Mouse (Mus musculus) embryonic facial prominence, embryonic 11.5 days (tissue): ENCODE measurements around the gene Pskh1. TPM values are rescaled to one million over a fixed set of nuclear protein-coding genes. Genes with fewer than 3 reads are reported as not detected.
A peak's percentile ranks its signal among the peaks of the same experiment; 100 is the strongest.

Experiments used
- ATAC-seq: fragments of 200-750 bp; cut with Nextera tagmentation; replicated peaks from 2 replicates; pipeline ENCODE4 v1.8.0; 2017; ENCODE audit warnings: low read depth; ENCODE audit not compliant: insufficient number of reproducible peaks, low FRiP score, low TSS enrichment
- DNase-seq: peaks from one replicate; pipeline ENCODE4 v3.0.0-alpha.2; 2015; ENCODE audit warnings: low spot score
- H3K27ac ChIP-seq: fragments of 300-500 bp; sonication (generic); replicated peaks from 2 replicates; pipeline ENCODE4 v1.5.1; 2014; ENCODE audit warnings: mild to moderate bottlenecking, low read depth, low read length, control low read depth
- H3K27me3 ChIP-seq: fragments of 300-500 bp; sonication (generic); 2 replicates; pipeline ENCODE4 v1.6.1; 2014; ENCODE audit warnings: mild to moderate bottlenecking, low read length, moderate library complexity, mixed read lengths; ENCODE audit not compliant: control insufficient read depth, insufficient read depth
- H3K36me3 ChIP-seq: fragments of 300-500 bp; sonication (generic); replicated peaks from 2 replicates; pipeline ENCODE4 v1.6.1; 2014; ENCODE audit warnings: low read depth, mild to moderate bottlenecking, low read length, moderate library complexity, mixed read lengths; ENCODE audit not compliant: control insufficient read depth, insufficient read depth
- H3K4me1 ChIP-seq: fragments of 300-500 bp; sonication (generic); 2 replicates; pipeline ENCODE4 v1.6.1; 2014; ENCODE audit warnings: low read length, mixed read lengths; ENCODE audit not compliant: control insufficient read depth, insufficient read depth
- H3K4me2 ChIP-seq: fragments of 300-500 bp; sonication (generic); 2 replicates; pipeline ENCODE4 v1.6.1; 2014; ENCODE audit warnings: low read depth, mild to moderate bottlenecking, control low read depth, low read length, moderate library complexity
- H3K4me3 ChIP-seq: fragments of 300-500 bp; sonication (generic); 2 replicates; pipeline ENCODE4 v1.5.1; 2014; ENCODE audit warnings: low read depth, low read length, control low read depth
- H3K9ac ChIP-seq: fragments of 300-500 bp; sonication (generic); replicated peaks from 2 replicates; pipeline ENCODE4 v1.6.1; 2014; ENCODE audit warnings: mild to moderate bottlenecking, control low read depth, low read length
- H3K9me3 ChIP-seq: fragments of 300-500 bp; sonication (generic); replicated peaks from 2 replicates; pipeline ENCODE4 v1.6.1; 2016; ENCODE audit warnings: mild to moderate bottlenecking, low read length, inconsistent platforms, mixed read lengths; ENCODE audit not compliant: control insufficient read depth
- WGBS: fragments of 180-500 bp; shearing (Covaris S2); extraction: QIAGEN DNeasy Blood & Tissue Kit; methylation state at CpG from one replicate; pipeline ENCODE4 v1.1.7; 2014; 5-methylcytosine and 5-hydroxymethylcytosine counted together
- polyA plus RNA-seq: library from polyadenylated mRNA; unstranded; fragments of >200 nt; fragmentation: Nextera tagmentation; extraction: Ambion mirVana; gene quantifications from 2 replicates; pipeline ENCODE4 v1.2.1, GENCODE M21; 2014

Gene Pskh1
- polyA plus RNA-seq, 1 experiment from 2014 or later: 16.8 TPM

GRCm38 (mm10) chr8:105935863-105936603 lies 35.8 kb downstream of the Pskh1 start:
- no peaks in the 10 kb centered on the region for H3K27me3 ChIP-seq
- no peak overlapping the region for H3K27ac ChIP-seq

GRCm38 (mm10) chr8:105936866-105937475 lies 36.7 kb downstream of the Pskh1 start:
- peak; percentile 85 for ATAC-seq
- H3K4me3 ChIP-seq: peak overlapping the region; percentile 77
- H3K27me3 ChIP-seq: no peaks in the 10 kb centered on the region
- H3K9me3 ChIP-seq: no peaks in the 10 kb centered on the region
- under 1% methylated on average over 30 of the region's 30 CpGs for WGBS
- no peaks in the 10 kb centered on the region for H3K36me3 ChIP-seq
- H3K27ac ChIP-seq: peak overlapping the region; percentile 44; the same call in 1 of the 2 replicates
- DNase-seq: peak; percentile 93
- peak overlapping the region; percentile 72 for H3K4me2 ChIP-seq
- H3K4me1 ChIP-seq: no peaks in the 10 kb centered on the region; the same call in 1 of the 2 replicates
- peak overlapping the region; percentile 69 for H3K9ac ChIP-seq

More at GRCm38 (mm10) chr8:105935863-105936603, 35.8 kb downstream of the Pskh1 start:
- H3K9me3 ChIP-seq: no peaks in the 10 kb centered on the region
- peak overlapping the region; percentile 69 for H3K9ac ChIP-seq
- 27% methylated on average over 7 of the region's 7 CpGs for WGBS
- peak overlapping the region; percentile 72 for H3K4me2 ChIP-seq
- DNase-seq: no peak
- H3K36me3 ChIP-seq: no peaks in the 10 kb centered on the region
- peak overlapping the region; percentile 77 for H3K4me3 ChIP-seq
- H3K4me1 ChIP-seq: no peaks in the 10 kb centered on the region; the same call in 1 of the 2 replicates
- no peak for ATAC-seq

DNA sequence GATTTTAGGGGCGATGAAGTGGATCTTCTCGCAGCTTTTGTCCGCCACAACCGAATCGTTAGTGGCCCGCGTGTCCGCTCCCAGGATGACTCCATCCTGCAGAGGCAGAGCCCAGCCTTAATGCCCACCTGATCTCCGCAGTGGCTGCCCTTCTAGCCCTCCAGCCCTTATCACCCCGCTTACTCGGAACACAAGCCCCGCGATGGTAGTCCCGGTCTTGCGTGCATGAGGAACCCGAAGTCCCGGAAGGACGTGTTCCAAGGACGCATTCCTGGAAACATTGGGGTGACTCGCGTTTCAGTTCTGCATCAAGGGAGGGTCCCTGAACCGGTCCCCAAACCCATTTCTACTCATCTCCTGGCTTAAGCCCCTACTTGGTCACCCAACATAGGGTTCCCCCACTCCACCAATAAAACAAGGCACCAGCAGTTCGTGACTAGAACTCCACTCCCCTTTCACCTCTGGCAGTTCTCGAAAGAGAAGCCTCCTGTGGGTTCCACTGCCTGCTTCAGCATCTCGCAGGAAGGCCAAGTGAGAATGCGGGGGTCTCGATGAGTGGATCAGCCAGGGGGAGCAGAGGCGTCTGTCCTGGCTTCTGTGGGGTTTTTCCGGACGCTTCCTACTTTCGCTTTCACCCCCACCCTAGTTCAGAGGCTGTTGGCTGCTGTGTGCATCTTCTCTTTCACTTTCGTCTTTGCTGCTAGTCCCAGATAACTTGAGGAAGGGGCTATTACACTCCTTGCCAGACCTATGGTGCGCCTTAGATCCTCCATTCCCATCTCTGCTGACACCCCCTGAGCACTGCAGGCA lies 37.5 kb downstream of the Pskh1 start:
- H3K36me3 ChIP-seq: no peaks in the 10 kb centered on the region
- DNase-seq (peak; percentile 31), ATAC-seq (peak; percentile 32; the same call in 1 of the 2 replicates)
- no peaks in the 10 kb centered on the region for H3K9me3 ChIP-seq
- WGBS: 4% methylated on average over 33 of the region's 33 CpGs
- peak overlapping the region; percentile 77 for H3K4me3 ChIP-seq
- H3K27me3 ChIP-seq: no peaks in the 10 kb centered on the region
- H3K4me1 ChIP-seq: no peaks in the 10 kb centered on the region; the same call in 1 of the 2 replicates
- H3K27ac ChIP-seq: 0 out of 2 replicates have a peak overlapping the region, but pooled peaks have one; percentile 44
- H3K9ac ChIP-seq: peak overlapping the region; percentile 69
- peak overlapping the region; percentile 72 for H3K4me2 ChIP-seq

DNA sequence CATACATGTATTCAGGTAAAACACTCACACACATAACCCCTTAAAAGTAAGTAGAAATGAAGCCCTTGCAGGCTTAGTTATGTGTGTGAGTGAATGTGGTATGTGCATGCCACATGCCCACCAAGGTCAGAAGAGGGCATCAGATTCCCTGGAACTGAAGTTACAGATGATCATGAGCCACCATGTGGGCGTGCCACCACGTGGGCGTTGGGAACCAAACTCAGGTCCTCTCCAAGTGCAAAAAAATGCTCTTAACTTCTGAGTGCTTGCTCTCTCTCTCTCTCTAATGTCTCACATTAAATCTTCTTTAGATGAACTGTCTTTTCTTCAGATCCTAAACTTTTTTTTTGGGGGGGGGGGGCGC lies 38.0 kb downstream of the Pskh1 start, which contains the start of gene Psmb10:
Gene Psmb10, minus strand, starts transcription at position 139 of the 364 bp plus-strand sequence.
- peak within 1 kb of the TSS; percentile 72 for H3K4me2 ChIP-seq
- H3K4me3 ChIP-seq: peak within 1 kb of the TSS; percentile 77
- H3K9me3 ChIP-seq: no peaks in the 10 kb centered on the region
- H3K36me3 ChIP-seq: no peaks in the 10 kb centered on the region; the same call in 1 of the 2 replicates
- 44% methylated on average over 4 of the region's 4 CpGs for WGBS
- no peak for ATAC-seq
- H3K4me1 ChIP-seq: no peaks in the 10 kb centered on the region; the same call in 1 of the 2 replicates
- H3K27me3 ChIP-seq: no peaks in the 10 kb centered on the region
- peak within 1 kb of the TSS; percentile 69 for H3K9ac ChIP-seq
- peak; percentile 7 for DNase-seq
- H3K27ac ChIP-seq: 0 out of 2 replicates have a peak within 1 kb of the TSS, but pooled peaks have one; percentile 44

GRCm38 (mm10) chr8:105942026-105942425 lies 41.8 kb downstream of the Pskh1 start:
- 95% methylated on average over 11 of the region's 11 CpGs for WGBS
- H3K9me3 ChIP-seq: no peaks in the 10 kb centered on the region
- no peak overlapping the region for H3K9ac ChIP-seq
- no peaks in the 10 kb centered on the region; the same call in 1 of the 2 replicates for H3K4me1 ChIP-seq
- no peaks in the 10 kb centered on the region for H3K27me3 ChIP-seq
- DNase-seq: no peak
- H3K36me3 ChIP-seq: peaks cover 7% of the 10 kb centered on the region
- H3K4me2 ChIP-seq: no peak overlapping the region
- no peak overlapping the region for H3K27ac ChIP-seq
- no peak for ATAC-seq
- no peak overlapping the region for H3K4me3 ChIP-seq

DNA sequence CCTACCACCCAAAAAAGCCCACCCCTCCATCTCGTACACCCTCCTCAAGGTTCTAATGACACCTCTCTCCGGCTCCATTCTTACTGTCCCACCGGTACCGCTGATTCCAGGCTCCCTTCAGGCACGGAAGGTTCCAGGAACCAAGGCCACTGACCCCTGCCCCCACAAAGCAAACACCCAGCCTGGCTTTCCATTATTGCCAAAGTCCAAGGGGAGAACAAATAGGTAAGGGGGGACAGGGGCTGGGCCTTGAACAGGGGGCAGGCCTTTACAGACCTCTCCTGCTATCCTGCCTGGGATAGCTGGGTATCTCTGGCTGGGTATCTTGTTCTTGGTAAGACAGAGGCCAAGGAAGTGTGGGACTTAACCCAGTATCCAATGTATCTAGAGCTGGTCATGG lies 42.3 kb downstream of the Pskh1 start:
- H3K27me3 ChIP-seq: no peaks in the 10 kb centered on the region
- DNase-seq (no peak), ATAC-seq (no peak)
- H3K27ac ChIP-seq: no peak overlapping the region
- no peak overlapping the region for H3K9ac ChIP-seq
- H3K9me3 ChIP-seq: no peaks in the 10 kb centered on the region
- 97% methylated on average over 5 of the region's 5 CpGs for WGBS
- no peak overlapping the region for H3K4me2 ChIP-seq
- no peaks in the 10 kb centered on the region; the same call in 1 of the 2 replicates for H3K4me1 ChIP-seq
- H3K36me3 ChIP-seq: peaks cover 7% of the 10 kb centered on the region
- H3K4me3 ChIP-seq: no peak overlapping the region

- peaks cover 7% of the 10 kb centered on the region for H3K36me3 ChIP-seq
- WGBS: 71% methylated on average over 8 of the region's 8 CpGs
Observed at GRCm38 (mm10) chr8:105943321-105943739, 43.1 kb downstream of the Pskh1 start, which contains the start of gene Lcat. TSS of gene Lcat (minus strand) at chr8:105943382.

More at GRCm38 (mm10) chr8:105943321-105943739, 43.1 kb downstream of the Pskh1 start, which contains the start of gene Lcat:
- Histone ChIP-seq H3K9me3 (no peaks in the 10 kb centered on the region), H3K27ac (no peak within 1 kb of the TSS), H3K4me3 (no peak within 1 kb of the TSS), H3K4me1 (no peaks in the 10 kb centered on the region), H3K9ac (no peak within 1 kb of the TSS), H3K4me2 (no peak within 1 kb of the TSS), H3K27me3 (no peaks in the 10 kb centered on the region)
- ATAC-seq (no peak), DNase-seq (no peak)
